Mouse (Mus musculus) heart, embryonic 10.5 days (tissue): ENCODE data around the gene Slf1. TPM values are rescaled to one million over a fixed set of nuclear protein-coding genes. Genes with fewer than 3 reads are reported as not detected.

Source experiments
- DNase-seq: peaks from one replicate; pipeline ENCODE4 v3.0.0-alpha.2; 2017; ENCODE audit warnings: low spot score
- H3K27ac ChIP-seq: fragments of 300-500 bp; sonication (generic); 2 replicates; pipeline ENCODE4 v1.5.1; 2016; ENCODE audit warnings: mild to moderate bottlenecking
- H3K27me3 ChIP-seq: fragments of 300-500 bp; sonication (generic); 2 replicates; pipeline ENCODE4 v1.6.1; 2016; ENCODE audit warnings: mild to moderate bottlenecking; ENCODE audit not compliant: poor library complexity, insufficient read depth, severe bottlenecking
- H3K36me3 ChIP-seq: fragments of 300-500 bp; sonication (generic); 2 replicates; pipeline ENCODE4 v1.6.1; 2016; ENCODE audit warnings: mild to moderate bottlenecking, moderate library complexity
- H3K4me1 ChIP-seq: fragments of 300-500 bp; sonication (generic); 2 replicates; pipeline ENCODE4 v1.6.1; 2016; ENCODE audit warnings: mild to moderate bottlenecking
- H3K4me3 ChIP-seq: fragments of 300-500 bp; sonication (generic); 2 replicates; pipeline ENCODE4 v1.5.1; 2016; ENCODE audit warnings: mild to moderate bottlenecking, moderate library complexity
- H3K9me3 ChIP-seq: fragments of 300-500 bp; sonication (generic); 2 replicates; pipeline ENCODE4 v1.6.1; 2016; ENCODE audit warnings: mild to moderate bottlenecking, moderate library complexity
- WGBS: fragments of 180-500 bp; shearing (Covaris S2); methylation state at CpG from one replicate; pipeline ENCODE4 v1.1.7; 2016; 5-methylcytosine and 5-hydroxymethylcytosine counted together
- polyA plus RNA-seq: library from polyadenylated mRNA; unstranded; fragments of >200 nt; fragmentation: Nextera tagmentation; extraction: Ambion mirVana; gene quantifications from 2 replicates; pipeline ENCODE4 v1.2.1, GENCODE M21; 2016

Slf1 gene
- polyA plus RNA-seq, 1 experiment from 2014 or later, result 35.6 TPM

DNA sequence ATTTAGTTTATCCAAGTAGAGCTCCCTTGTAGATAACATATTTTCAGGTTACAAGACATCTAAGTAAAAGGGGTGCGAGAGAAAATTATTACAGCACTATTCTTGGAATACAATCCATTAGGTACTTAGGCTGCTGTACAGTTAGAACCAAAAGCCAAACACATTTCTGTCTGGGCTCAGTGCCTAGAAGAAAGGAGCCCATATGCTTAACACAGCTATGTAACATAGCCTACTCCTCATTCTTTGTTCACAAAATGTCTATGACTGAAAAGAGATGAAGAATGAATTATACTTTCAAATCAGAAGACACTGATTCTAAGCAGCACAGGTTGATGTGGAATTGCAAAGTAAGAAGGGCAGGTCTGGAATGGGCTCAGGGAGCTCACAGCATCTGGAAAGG lies 86.8 kb downstream of the Slf1 start:
- no peak for DNase-seq
- no peaks in the 10 kb centered on the region for H3K27me3 ChIP-seq
- H3K4me3 ChIP-seq, result no peak overlapping the region
- H3K36me3 ChIP-seq, result 0 out of 2 replicates have a peak, but pooled peaks cover 2% of the 10 kb centered on the region
- H3K9me3 ChIP-seq, result no peaks in the 10 kb centered on the region
- H3K27ac ChIP-seq, result no peak overlapping the region
- H3K4me1 ChIP-seq, result no peaks in the 10 kb centered on the region
- WGBS, result 86% methylated on average over 1 of the region's 1 CpGs

GRCm38 (mm10) chr13:77047179-77047931 lies 87.9 kb downstream of the Slf1 start:
- no peak for DNase-seq
- H3K36me3 ChIP-seq, result peaks cover 5% of the 10 kb centered on the region; the same call in 1 of the 2 replicates
- H3K27me3 ChIP-seq, result no peaks in the 10 kb centered on the region
- H3K9me3 ChIP-seq, result no peaks in the 10 kb centered on the region
- H3K27ac ChIP-seq, result no peak overlapping the region
- H3K4me3 ChIP-seq, result no peak overlapping the region
- WGBS, result 81% methylated on average over 6 of the region's 6 CpGs
- H3K4me1 ChIP-seq, result no peaks in the 10 kb centered on the region

- no peak overlapping the region for H3K27ac ChIP-seq
- no peaks in the 10 kb centered on the region for H3K4me1 ChIP-seq
- H3K9me3 ChIP-seq, result no peaks in the 10 kb centered on the region
- no peaks in the 10 kb centered on the region for H3K27me3 ChIP-seq
- no peak for DNase-seq
- 85% methylated on average over 10 of the region's 10 CpGs for WGBS
- peaks cover 11% of the 10 kb centered on the region; the same call in 1 of the 2 replicates for H3K36me3 ChIP-seq
- H3K4me3 ChIP-seq, result no peak overlapping the region
These were observed 88.9 kb downstream of the Slf1 start for GRCm38 (mm10) chr13:77046416-77046815.

DNA sequence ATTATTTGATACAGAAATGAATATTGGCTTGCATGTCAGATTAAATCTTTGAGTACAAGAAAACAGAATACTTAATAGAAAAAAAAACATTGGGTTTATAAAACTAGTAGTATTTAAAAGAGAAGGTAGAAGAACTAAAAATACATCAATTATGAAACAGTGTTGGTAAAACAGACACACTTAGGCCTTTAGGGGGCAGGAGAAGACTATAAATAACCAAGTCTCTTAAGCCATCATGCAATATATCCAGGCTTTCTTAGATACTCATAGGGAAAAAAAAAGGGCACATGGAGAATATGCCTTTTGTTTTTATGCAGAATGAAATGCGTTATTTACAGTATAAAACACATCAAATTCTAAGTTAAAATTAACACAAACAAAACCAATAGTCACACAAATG lies 89.9 kb downstream of the Slf1 start:
- WGBS, result 88% methylated on average over 1 of the region's 1 CpGs
- H3K9me3 ChIP-seq, result no peaks in the 10 kb centered on the region
- no peak overlapping the region for H3K4me3 ChIP-seq
- no peak overlapping the region for H3K27ac ChIP-seq
- H3K27me3 ChIP-seq, result no peaks in the 10 kb centered on the region
- no peaks in the 10 kb centered on the region for H3K4me1 ChIP-seq
- DNase-seq, result no peak
- peaks cover 11% of the 10 kb centered on the region; the same call in 1 of the 2 replicates for H3K36me3 ChIP-seq

GRCm38 (mm10) chr13:77043375-77043774 lies 91.9 kb downstream of the Slf1 start:
- no peaks in the 10 kb centered on the region for H3K4me1 ChIP-seq
- H3K9me3 ChIP-seq, result no peaks in the 10 kb centered on the region
- H3K4me3 ChIP-seq, result no peak overlapping the region
- no peak for DNase-seq
- no peak overlapping the region for H3K27ac ChIP-seq
- H3K27me3 ChIP-seq, result no peaks in the 10 kb centered on the region
- peaks cover 11% of the 10 kb centered on the region; the same call in 1 of the 2 replicates for H3K36me3 ChIP-seq
- 87% methylated on average over 1 of the region's 1 CpGs for WGBS

GRCm38 (mm10) chr13:77029594-77029993 lies 105.7 kb downstream of the Slf1 start:
- no peak for DNase-seq
- no peaks in the 10 kb centered on the region for H3K27me3 ChIP-seq
- no peaks in the 10 kb centered on the region for H3K4me1 ChIP-seq
- H3K4me3 ChIP-seq, result no peak overlapping the region
- no peaks in the 10 kb centered on the region for H3K36me3 ChIP-seq
- WGBS, result 47% methylated on average over 5 of the region's 5 CpGs
- no peaks in the 10 kb centered on the region for H3K9me3 ChIP-seq
- H3K27ac ChIP-seq, result no peak overlapping the region

DNA sequence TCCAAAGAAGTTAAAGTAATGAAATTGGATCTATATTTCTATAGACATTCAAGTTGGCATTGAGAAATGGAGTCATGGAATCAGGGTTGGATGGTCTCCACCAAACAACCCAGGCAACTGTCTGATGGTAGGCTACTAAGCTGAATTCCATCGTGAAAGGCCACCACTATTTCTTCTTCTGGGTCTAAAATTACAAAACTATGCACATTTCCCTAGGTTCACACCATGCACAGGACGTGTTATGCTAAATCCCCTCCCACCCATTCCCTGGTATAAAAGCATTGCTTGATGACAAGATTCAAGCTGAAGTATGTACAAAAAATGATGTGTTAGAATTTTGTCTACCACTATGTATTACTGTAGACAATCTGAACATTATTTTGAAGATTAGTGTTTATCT lies 116.4 kb downstream of the Slf1 start:
- Histone ChIP-seq H3K27ac (no peak overlapping the region), H3K9me3 (no peaks in the 10 kb centered on the region), H3K4me3 (no peak overlapping the region), H3K36me3 (no peaks in the 10 kb centered on the region), H3K4me1 (no peaks in the 10 kb centered on the region), H3K27me3 (no peaks in the 10 kb centered on the region)
- WGBS, result 79% methylated on average over 2 of the region's 2 CpGs
- DNase-seq, result no peak

DNA sequence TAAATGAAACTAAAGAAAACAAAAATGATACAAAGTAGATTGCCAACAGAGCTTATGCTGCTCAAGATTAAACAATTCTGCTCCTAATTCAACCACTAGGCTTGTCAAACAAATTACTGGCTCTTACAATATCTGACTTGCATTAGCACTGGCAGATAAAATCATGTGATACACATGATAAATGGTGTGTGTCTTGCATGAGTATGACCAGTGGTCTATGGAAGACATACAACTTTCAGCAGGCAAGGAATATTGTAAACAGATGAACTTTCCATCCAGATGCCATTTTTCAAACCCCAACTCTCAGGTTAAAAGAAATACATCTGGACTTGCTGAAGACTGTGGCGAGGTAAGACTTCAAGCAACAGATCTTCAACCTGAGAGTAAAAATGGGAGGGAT lies 131.6 kb downstream of the Slf1 start:
- no peaks in the 10 kb centered on the region for H3K36me3 ChIP-seq
- H3K4me1 ChIP-seq, result no peaks in the 10 kb centered on the region
- DNase-seq, result no peak
- H3K27me3 ChIP-seq, result no peaks in the 10 kb centered on the region
- H3K9me3 ChIP-seq, result no peaks in the 10 kb centered on the region
- 75% methylated on average over 1 of the region's 1 CpGs for WGBS
- H3K4me3 ChIP-seq, result no peak overlapping the region
- H3K27ac ChIP-seq, result no peak overlapping the region

DNA sequence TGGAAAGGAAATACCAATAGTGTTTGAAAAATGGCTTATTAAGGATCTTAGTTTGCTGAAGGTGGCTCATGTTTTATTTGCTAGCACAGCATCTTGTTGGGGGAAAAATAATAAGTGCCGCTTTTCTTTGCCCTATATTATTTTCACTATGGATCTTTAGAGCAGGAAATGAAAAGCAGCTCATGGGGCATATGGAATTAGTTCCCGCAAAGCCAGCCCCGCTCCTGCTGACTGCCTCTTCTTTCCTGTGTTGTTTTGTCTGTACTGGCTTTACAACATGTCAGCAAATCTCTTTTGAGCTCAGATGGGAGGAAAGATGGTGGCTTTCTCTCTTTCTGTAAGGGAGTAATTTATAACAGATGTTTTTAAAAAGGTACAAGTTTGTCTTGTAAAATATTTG lies 132.6 kb downstream of the Slf1 start:
- H3K4me3 ChIP-seq, result no peak overlapping the region
- no peaks in the 10 kb centered on the region for H3K9me3 ChIP-seq
- DNase-seq, result no peak
- H3K4me1 ChIP-seq, result no peaks in the 10 kb centered on the region
- H3K27me3 ChIP-seq, result no peaks in the 10 kb centered on the region
- 77% methylated on average over 3 of the region's 3 CpGs for WGBS
- no peak overlapping the region for H3K27ac ChIP-seq
- H3K36me3 ChIP-seq, result no peaks in the 10 kb centered on the region

Other genes starting within 250 kb of the Slf1 start
- 6.2 and 6.5 TPM in 2 replicates for gene 2210408I21Rik, start 67 bp upstream of the Slf1 start, polyA plus RNA-seq